ENCODE assay signal across 26 mouse cellular contexts in the genomic region with DNA sequence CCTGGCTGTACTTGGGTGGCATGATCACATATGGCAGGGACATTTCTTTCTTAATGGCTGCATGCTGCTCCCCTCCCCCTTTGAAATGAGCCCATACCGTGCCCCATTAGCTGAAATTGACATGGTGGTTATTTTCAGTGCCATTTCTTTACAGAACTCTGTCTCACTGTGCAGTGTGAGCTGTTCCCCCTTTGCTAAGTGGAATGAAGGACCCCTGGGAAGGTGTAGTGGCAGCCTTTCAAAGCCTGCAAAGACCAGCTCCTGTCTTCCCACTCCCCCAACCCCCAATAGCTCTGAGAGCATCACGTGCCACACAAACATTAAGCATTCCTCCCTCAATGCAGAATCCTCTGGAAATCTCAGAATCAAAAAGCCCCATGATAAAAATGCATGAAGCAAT. TPM values are rescaled to one million over a fixed set of nuclear protein-coding genes. Genes with fewer than 3 reads are reported as not detected.
"Had no signal": no experiment of that assay in that cellular context is flagged by ENCODE, and none has a peak within 500 bp of the region (broad histone marks: within the 10 kb centered on the region; RNA-seq: fewer than 3 reads in every experiment).

No protein-coding gene starts in this region.

- H3K27ac ChIP-seq: kidney, embryonic 15.5 days; left cerebral cortex, adult 2 months; liver, embryonic 13.5 days; midbrain, embryonic 12.5 days; neural tube, embryonic 12.5 days; stomach, postnatal 0 days had no signal

- H3K36me3 ChIP-seq: kidney, embryonic 15.5 days; liver, embryonic 13.5 days; midbrain, embryonic 12.5 days; neural tube, embryonic 12.5 days had no signal

- H3K9ac ChIP-seq: kidney, embryonic 15.5 days; liver, embryonic 13.5 days; midbrain, embryonic 12.5 days; neural tube, embryonic 12.5 days had no signal

- ATAC-seq: intestine, postnatal 0 days had no signal

- H3K4me2 ChIP-seq: kidney, embryonic 15.5 days; liver, embryonic 13.5 days; midbrain, embryonic 12.5 days; neural tube, embryonic 12.5 days had no signal

- H3K27me3 ChIP-seq: kidney, embryonic 15.5 days; liver, embryonic 13.5 days; midbrain, embryonic 12.5 days; neural tube, embryonic 12.5 days had no signal

- H3K4me3 ChIP-seq: kidney, embryonic 15.5 days; left cerebral cortex, adult 2 months; liver, embryonic 13.5 days; midbrain, embryonic 12.5 days; neural tube, embryonic 12.5 days had no signal

- DNase-seq: kidney, adult 2 months; kidney, postnatal 10 days; kidney, postnatal 36 days; layer of hippocampus, postnatal 36 days; liver, embryonic 13.5 days; lung, adult 2 months; lung, postnatal 14 days; lung, postnatal 4 days; right cerebral cortex, adult 18-20 months; right cerebral cortex, postnatal 14 days; right cerebral cortex, postnatal 4 days; thymus, adult 2 months; thymus, postnatal 14 days; thymus, postnatal 4 days had no signal

- H3K4me1 ChIP-seq: kidney, embryonic 15.5 days; liver, embryonic 13.5 days; neural tube, embryonic 12.5 days had no signal

- H3K9me3 ChIP-seq: kidney, embryonic 15.5 days; neural tube, embryonic 12.5 days had no signal

RNA-seq across cellular contexts. Expression of gene Hs3st4, which starts 50.7 kb away (rescaled TPM):
- total RNA-seq: liver, adult 2 months; megakaryocyte progenitor cell, adult 5-6 weeks; megakaryocyte-erythroid progenitor cell, adult 5-6 weeks; neutrophil, adult 5-6 weeks had no signal
- polyA plus RNA-seq: intestine, postnatal 0 days; kidney, adult 2 months; limb, embryonic 11.5 days; liver, adult 2 months; liver, embryonic 13.5 days; liver, embryonic 16.5 days; lung, adult 2 months had no signal
